Mouse (Mus musculus) left cerebral cortex, postnatal 4 days (tissue): ENCODE measurements around the gene Scaf8. TPM values are rescaled to one million over a fixed set of nuclear protein-coding genes. Genes with fewer than 3 reads are reported as not detected.
"Not testable (repeated sequence)": the region's sequence is repeated elsewhere in the genome, so short reads cannot be mapped to it uniquely, and the experiment has no call there.

Experiments used
- DNase-seq: peaks from one replicate; pipeline ENCODE4 v3.0.0-alpha.2; 2022
- intact Hi-C: fragments of 180-260 bp; cut with DNase I; formaldehyde crosslinking; loops from one replicate; pipeline ENCODE4 v1.15.1; 2025
- total RNA-seq, 2 experiments: library from RNA; stranded (reverse); gene quantifications; 2 replicates each; pipeline ENCODE4 v1.2.3; 2021

Gene Scaf8
- total RNA-seq, 2 experiments from 2014 or later: 71.8 to 73.7 TPM

GRCm38 (mm10) chr17:3114358-3114719 lies 433 bp upstream of the Scaf8 start:
- intact Hi-C loops: no loop called here
- DNase-seq: no peak

- peak; percentile 63 for DNase-seq
- intact Hi-C loops: no loop called here
Measured at GRCm38 (mm10) chr17:3115380-3115974, 705 bp downstream of the Scaf8 start.

DNA sequence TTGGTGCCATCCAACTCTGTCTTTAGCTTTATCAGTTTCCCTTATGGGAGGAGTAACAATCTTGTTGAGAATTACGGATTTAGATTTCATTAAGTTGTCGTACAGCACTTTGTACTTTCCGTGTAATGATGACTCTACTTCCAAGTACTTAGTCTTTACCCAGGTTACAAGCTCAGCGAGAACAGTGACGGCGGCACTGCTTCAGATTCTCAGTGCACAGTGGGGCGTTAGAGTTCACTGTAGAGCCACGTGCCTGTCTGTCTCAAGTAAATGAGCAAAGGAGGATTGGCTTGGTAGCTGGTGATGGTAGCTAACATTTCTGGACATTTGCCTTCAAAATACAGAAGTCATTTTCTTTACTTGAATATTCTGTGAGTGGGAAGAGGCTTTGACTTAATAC lies 6.2 kb downstream of the Scaf8 start:
- DNase-seq, intact Hi-C loops: not testable (repeated sequence)

DNA sequence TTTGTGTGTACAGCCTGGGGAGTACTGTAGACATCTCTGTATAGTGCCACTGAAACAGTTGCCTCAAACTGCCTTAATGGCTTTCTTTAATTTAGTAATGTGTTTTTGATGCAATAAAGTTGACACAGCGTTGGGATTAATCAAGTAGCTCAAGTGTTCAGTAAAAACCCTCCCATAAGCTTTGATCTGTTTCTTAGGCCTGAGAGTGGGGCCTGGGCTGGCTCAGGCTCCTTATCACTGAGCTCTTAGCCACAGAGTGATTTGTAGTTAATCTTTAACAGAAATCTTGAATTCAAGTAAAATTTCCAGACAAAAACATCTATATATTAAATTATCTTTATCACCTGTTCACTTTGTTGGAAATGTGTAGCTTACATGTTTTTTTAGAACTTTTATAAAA lies 8.8 kb downstream of the Scaf8 start:
- DNase-seq, intact Hi-C loops: not testable (repeated sequence)

- intact Hi-C loops: no loop called here
- DNase-seq: no peak
Measured at GRCm38 (mm10) chr17:3128716-3129115, 13.9 kb downstream of the Scaf8 start.

DNA sequence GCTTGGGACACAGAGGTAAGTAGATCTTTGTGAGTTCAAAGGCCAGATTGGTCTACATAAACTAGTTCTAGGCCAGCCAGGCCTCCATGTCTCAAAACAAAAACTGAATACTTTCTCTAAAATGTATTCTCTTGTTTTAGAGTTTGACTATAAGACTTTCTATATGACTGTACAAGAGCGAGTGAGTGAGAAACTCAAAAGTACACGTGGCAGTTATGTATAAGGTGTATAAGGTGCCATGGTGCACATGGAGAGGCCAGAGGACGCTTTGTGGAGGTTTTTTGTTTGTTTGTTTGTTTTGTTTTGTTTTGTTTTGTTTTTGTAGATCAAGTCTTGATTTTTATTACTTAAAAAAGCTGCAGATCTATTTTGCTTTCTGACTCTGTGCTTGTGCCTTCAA lies 15.0 kb downstream of the Scaf8 start:
- intact Hi-C loops: no loop called here
- DNase-seq: no peak

GRCm38 (mm10) chr17:3135346-3135745 lies 20.6 kb downstream of the Scaf8 start:
- intact Hi-C loops: no loop called here
- DNase-seq: no peak

- DNase-seq: no peak
- intact Hi-C loops: no loop called here
Measured at GRCm38 (mm10) chr17:3136127-3136526, 21.4 kb downstream of the Scaf8 start.

- no peak for DNase-seq
- intact Hi-C loops: no loop called here
Measured at GRCm38 (mm10) chr17:3138387-3138786, 23.6 kb downstream of the Scaf8 start.

DNA sequence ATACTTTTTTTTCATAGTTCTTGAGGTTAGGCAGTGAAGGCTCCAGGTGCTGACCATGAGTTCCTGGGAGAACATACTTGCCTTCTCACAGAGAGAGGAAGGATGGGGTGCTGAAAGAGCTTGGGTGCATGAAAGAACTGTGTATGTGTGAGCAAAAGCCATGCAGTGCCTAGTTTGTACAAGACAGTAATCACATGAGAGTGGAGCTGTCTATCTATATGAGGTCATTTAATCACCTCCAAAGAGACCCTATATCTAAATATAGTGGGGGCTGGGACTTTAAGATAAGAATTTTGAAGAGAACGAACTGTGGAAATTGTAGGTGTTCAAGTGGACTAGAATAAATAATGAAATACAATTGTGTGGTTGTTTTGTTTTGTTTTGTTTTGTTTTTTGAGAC lies 25.3 kb downstream of the Scaf8 start:
- DNase-seq: no peak
- intact Hi-C loops: no loop called here

GRCm38 (mm10) chr17:3148853-3149252 lies 34.1 kb downstream of the Scaf8 start:
- DNase-seq: no peak
- intact Hi-C loops: no loop called here

GRCm38 (mm10) chr17:3149541-3149940 lies 34.8 kb downstream of the Scaf8 start:
- no peak for DNase-seq
- intact Hi-C loops: no loop called here

GRCm38 (mm10) chr17:3150701-3151100 lies 35.9 kb downstream of the Scaf8 start:
- DNase-seq, intact Hi-C loops: not testable (repeated sequence)

GRCm38 (mm10) chr17:3151181-3151580 lies 36.4 kb downstream of the Scaf8 start:
- no peak for DNase-seq
- intact Hi-C loops: no loop called here

- intact Hi-C loops: not testable (repeated sequence)
Measured at GRCm38 (mm10) chr17:3156176-3156575, 41.4 kb downstream of the Scaf8 start.

GRCm38 (mm10) chr17:3157016-3157415 lies 42.2 kb downstream of the Scaf8 start:
- DNase-seq: no peak
- intact Hi-C loops: no loop called here

More at GRCm38 (mm10) chr17:3156176-3156575, 41.4 kb downstream of the Scaf8 start:
- not testable (repeated sequence) for DNase-seq

DNA sequence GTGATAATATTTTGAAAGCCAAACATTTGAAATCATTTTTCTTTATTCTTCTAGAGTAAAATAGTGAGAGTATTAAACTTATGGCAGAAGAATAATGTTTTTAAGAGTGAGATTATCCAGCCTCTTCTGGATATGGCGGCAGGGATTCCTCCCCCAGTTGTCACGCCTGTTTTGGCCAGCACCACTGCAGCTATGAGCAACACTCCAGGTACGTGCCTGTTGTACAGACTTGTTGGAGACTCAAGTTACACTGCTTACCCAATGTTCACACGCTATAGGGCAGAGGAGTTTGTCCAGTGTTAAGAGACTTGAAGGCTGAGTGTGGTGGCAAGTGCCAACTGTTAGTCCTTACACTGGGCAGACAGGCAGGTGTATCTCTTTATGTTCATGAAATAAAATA lies 48.1 kb downstream of the Scaf8 start:
- no peak for DNase-seq
- intact Hi-C loops: no loop called here

- DNase-seq, intact Hi-C loops: not testable (repeated sequence)
Measured at GRCm38 (mm10) chr17:3180425-3180945, 65.7 kb downstream of the Scaf8 start.

- intact Hi-C loops, DNase-seq: not testable (repeated sequence)
Measured at GRCm38 (mm10) chr17:3195483-3195882, 80.7 kb downstream of the Scaf8 start.

DNA sequence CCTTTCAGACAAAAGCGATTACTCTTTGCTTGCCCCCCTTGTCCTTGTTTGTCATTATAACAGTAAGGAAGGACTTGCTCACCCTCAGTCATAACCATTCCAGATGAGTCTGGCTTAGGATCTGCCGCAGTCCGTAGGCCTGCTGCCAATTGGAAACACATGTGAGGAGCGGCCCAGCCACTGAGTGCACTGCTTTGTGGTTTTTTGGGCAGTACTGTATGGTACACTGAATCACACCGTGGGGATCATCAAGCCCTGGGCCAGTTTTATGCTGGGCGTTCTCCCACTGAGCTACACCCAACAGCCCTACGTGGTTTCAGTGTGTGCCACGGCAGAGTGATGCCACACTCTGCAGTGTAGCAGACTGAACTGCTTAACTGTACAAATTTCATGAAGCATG lies 85.6 kb downstream of the Scaf8 start:
- DNase-seq: no peak
- intact Hi-C loops: no loop called here

DNA sequence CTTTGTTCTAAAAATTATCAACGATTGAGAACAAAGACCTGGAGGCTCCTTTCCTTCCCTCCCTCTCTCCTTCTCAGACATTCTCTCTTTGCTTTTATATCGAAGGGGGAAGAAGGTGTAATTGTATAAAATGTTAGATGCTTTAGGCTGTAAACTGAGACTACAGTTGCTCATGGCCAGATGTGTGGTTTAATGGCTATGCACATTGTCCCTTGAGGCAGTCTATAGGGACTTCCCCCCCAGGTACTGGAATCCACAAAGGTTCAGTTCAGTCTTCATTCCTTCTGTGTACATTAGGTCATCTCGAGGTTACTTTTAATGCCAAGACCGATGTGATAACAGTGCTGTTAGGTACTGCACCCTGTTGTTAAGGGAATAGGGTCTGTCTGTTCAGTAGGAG lies 89.1 kb downstream of the Scaf8 start:
- intact Hi-C loops: no loop called here
- no peak for DNase-seq

DNA sequence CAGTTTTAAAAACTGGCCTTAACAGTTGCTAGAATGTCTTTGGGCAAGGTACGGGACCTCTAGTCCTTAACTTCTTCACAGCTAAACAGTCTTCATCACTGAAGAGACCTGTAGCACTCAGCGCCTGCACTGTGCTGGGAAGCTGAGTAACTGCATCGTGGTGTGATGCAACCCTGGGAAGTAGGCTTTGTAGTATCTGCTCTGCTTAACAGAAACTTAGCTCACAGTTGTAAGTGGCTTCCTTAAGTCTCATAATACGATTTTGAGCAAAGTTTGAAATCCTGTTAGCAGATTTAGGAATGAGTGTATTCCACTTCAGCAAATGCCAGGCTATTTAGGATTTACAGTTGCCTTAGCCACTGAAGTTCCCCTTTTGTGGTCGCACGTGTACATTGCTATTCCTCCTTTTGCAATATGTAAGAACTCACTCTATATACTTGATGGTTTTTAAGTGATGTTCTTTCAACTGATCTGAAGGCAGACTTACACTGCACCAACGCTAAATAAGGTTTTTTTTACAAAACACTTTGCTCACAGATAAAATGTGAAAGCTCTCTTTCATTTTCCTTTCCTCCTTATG lies 90.1 kb downstream of the Scaf8 start:
- DNase-seq: no peak
- intact Hi-C loops: no loop called here
